Mouse (Mus musculus) hematopoietic multipotent progenitor cell, adult 10-12 weeks (in vitro differentiated cells): ENCODE results near the gene Rp2. TPM values are rescaled to one million over a fixed set of nuclear protein-coding genes. Genes with fewer than 3 reads are reported as not detected.

Experiments
- polyA plus RNA-seq: library from polyadenylated mRNA; stranded (reverse); fragments of >175 nt; gene quantifications from 2 replicates; pipeline ENCODE4 v1.2.3, GENCODE M21; 2012; ENCODE audit warnings: low replicate concordance

Rp2 gene
- 11.7 and 19.5 TPM in 2 replicates for polyA plus RNA-seq

GRCm38 (mm10) chrX:20364391-20365365 is at the start of gene Rp2:
TSS of gene Rp2 (plus strand) at chrX:20364481.

GRCm38 (mm10) chrX:20425140-20425838 is 61.0 kb downstream of the Rp2 start, which contains the start of gene Jade3:
TSS of gene Jade3 (plus strand) at chrX:20425688.

Other genes starting within 250 kb of the Rp2 start
- 15.9 and 33.7 TPM in 2 replicates for gene Slc9a7, start 72.7 kb upstream of the Rp2 start, polyA plus RNA-seq
- 0.28 and 0.36 TPM in 2 replicates for gene Jade3, start 61.2 kb downstream of the Rp2 start, polyA plus RNA-seq
- not detected in 2 replicates for gene Rgn, start 185.3 kb downstream of the Rp2 start, polyA plus RNA-seq